Mouse (Mus musculus): ENCODE measurements at regions not wholly inside any gene's neighbourhood (a gene's known extent, or its start where the extent isn't known, plus 50 kb on each side); places are given as distances from the start of the nearest gene placed in this dataset.
"Not testable (repeated sequence)": the region's sequence is repeated elsewhere in the genome, so short reads cannot be mapped to it uniquely, and the experiment has no call there.

DNA sequence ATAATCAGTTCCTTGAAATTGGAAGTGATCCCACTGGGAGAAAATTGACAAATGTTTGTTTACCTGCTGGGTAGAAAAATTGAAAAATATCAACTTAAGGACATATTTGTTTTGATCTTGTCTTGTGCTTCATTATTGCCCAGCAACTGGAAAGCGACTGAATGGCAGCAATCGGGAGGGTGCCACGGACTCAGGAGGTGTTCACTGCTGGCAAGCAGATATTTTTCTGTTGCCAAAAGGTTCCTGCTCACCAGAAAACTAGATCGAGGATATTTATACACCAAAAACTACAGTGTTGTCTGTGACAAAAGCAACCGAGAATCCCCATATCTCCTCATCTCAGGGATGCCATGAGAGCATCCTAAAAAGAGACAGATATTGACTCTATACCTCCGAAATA, 71.4 kb downstream of the Gm21833 start:
- DNase-seq (ENCODE audit: low spot score in 2 of 2): no peak
- TF ChIP-seq CTCF (conservative IDR thresholded peaks at IDR 0.05): no peak
- no peak overlapping the region for H3K27ac ChIP-seq
- H3K4me3 ChIP-seq: no peak overlapping the region

DNA sequence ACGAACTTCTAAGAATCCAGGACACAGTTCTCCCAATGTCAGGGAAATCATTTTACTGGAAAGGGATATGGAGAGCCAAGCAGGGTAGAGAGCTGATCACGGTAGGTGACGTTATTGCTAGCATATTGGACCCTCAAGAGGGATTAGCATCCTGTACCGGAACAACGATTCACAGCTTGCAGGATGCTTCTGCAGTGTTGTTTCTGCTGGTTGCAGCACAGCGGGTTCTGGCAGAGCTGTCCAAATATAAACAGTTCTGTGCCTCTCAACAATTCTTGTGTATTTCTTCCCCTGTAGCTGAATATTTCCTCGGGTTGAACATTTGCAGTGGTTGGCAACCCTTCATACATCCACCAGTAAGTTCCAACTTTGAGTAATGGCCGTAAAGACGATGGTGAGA, 92.4 kb downstream of the Gm21833 start:
- TF ChIP-seq CTCF (conservative IDR thresholded peaks at IDR 0.05): no peak
- no peak for DNase-seq (ENCODE audit: low spot score in 2 of 2)

DNA sequence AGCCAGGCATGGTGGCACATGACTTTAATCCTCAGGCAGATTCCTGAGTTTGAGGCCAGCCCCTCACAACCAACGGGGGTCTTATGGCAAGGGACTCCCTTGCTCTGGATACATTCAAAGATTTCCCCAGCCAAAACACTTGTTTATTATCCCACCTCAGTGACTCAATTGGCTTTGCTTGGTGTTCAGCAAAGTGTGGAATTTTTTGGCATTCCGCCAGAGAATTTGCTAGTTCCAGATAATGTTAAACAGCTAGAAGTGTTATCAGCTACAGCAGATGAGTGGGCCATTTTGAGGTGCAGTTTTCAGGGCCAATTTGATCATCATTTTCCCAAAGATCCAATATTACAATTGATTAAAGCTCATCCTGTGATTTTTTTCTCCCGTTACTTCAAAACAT, 130.8 kb downstream of the Gm21833 start:
- peak in 1 of 2 experiments; percentile 12 for DNase-seq (ENCODE audit: low spot score in 2 of 2)
- not testable (repeated sequence) for H3K4me3 ChIP-seq, H3K27ac ChIP-seq

More for the DNA sequence above, 92.4 kb downstream of the Gm21833 start:
- no peak overlapping the region for H3K27ac ChIP-seq
- no peak overlapping the region for H3K4me3 ChIP-seq

DNA sequence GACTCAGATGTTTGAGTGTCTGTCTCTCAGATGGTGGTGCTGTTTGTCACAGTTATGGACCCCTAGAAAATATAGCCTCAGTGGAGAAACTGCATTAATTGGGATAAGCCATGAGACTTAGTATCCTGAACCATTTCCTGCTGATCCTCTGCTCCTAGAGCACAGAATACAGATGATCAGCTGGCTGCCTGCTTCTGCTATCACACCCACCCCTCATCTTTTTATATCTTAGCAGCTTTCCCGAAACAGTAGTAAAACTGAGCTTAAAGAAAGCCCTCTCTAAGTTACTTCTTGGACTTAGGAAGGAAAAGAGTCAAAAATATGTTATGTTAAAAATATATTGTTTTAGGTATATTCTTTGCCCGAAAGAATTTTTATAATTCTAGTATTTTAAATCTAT, 163.5 kb downstream of the Gm21833 start:
- no peak overlapping the region for H3K27ac ChIP-seq
- H3K4me3 ChIP-seq: no peak overlapping the region
- TF ChIP-seq CTCF (conservative IDR thresholded peaks at IDR 0.05): no peak
- no peak for DNase-seq (ENCODE audit: low spot score in 2 of 2)

DNA sequence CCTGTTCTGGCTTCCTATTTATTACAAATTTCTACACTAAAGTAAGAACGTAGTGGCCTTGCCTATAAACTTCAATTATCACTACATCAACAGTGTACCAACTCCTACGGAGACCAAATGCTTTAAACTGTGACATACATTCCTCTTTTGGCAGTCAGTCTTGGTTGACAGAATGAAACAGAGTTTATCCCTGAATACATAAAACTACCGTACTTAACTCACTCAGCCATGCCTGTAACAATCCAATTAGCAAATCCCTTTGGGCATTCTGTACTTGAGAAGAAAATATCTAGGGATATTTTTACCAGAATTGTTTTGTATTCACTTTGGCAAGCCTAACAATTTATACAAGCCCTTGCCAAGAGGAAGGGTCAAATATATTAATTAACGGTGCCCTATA, 169.7 kb downstream of the Gm21833 start:
- DNase-seq (ENCODE audit: low spot score in 2 of 2): no peak
- Histone ChIP-seq H3K27ac (no peak overlapping the region), H3K4me3 (no peak overlapping the region)
- TF ChIP-seq CTCF (conservative IDR thresholded peaks at IDR 0.05): no peak

DNA sequence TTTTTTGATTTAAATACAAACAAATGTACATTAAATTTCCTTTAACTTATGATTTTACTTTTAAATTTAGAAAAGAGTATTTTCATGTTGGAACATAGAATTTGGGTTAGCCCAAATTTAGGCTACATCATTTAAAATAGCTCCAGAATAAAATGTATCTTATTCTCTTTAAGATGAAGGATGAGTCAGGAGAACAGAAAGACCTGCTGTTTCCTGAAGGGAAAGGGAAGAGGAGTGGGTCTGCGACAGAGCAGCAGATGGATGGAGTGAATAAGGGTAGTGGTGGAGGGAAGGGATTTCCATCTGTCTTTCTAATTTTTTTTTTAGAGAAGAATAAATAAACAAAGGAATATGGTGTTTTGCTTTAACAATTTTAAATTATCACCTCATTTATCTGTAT, 193.1 kb downstream of the Gm21833 start:
- H3K27ac ChIP-seq: no peak overlapping the region
- no peak for DNase-seq (ENCODE audit: low spot score in 2 of 2)
- no peak for TF ChIP-seq CTCF (conservative IDR thresholded peaks at IDR 0.05)
- no peak overlapping the region for H3K4me3 ChIP-seq

DNA sequence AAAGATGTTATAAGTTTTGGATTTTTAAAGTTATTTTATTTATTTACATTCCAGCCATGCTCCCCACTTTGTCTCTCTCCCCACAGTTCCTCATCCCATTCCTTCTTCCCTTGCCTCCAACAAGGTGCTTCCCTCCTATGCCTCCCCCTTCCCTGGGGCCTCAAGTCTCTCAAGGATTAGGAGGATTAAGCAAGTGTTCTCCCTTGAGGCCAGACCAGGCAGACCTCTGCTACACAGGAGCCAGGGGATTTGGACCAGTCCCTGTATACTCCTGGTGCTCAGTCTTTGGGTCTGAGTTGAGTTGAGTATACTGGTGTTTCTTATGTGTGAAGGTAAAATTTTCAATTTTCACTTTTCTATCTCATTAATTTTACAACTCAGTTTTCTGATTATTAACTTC, 235.2 kb downstream of the Gm21833 start:
- Histone ChIP-seq H3K4me3 (no peak overlapping the region), H3K27ac (no peak overlapping the region)
- DNase-seq (ENCODE audit: low spot score in 2 of 2): no peak
- no peak for TF ChIP-seq CTCF (conservative IDR thresholded peaks at IDR 0.05)

DNA sequence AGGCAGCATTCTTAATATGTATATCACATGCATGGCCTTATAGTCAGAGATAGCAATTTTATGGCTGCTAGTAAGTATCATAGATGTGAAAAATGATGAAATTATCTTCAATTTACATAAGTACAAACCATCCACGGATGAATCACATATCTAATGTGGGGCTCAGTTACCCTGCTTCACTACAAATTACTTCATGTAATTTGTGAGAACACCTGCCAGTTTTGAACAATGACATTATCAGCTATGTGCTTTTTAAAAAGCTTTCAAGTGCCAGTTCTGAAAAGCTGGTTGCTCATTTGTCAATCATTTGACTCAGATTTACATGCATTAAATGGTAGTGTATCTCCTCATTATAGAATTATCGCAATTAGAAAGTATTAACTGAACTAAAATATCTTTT, 243.3 kb downstream of the Gm21833 start:
- no peak for DNase-seq (ENCODE audit: low spot score in 2 of 2)
- Histone ChIP-seq H3K4me3 (no peak overlapping the region), H3K27ac (no peak overlapping the region)
- no peak for TF ChIP-seq CTCF (conservative IDR thresholded peaks at IDR 0.05)

DNA sequence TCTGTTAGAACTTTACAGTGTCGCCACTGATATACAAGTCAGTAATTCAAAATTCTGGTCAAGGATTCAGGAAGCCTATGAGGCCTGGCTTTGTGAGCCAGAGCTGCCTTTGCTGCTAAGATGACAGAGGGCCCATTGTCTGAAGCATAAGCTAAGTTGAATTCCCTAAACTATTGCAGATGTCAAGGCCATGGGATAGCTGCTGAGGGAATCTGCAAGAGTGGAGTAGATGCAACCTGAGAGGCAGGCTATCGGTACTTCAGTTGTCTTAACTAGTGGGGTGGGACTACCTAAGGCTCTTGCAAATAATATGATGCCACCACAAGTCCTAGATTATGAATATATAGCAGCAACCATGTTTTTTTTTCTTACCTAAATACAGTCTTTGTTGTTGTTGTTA, 263.9 kb downstream of the Gm21833 start:
- TF ChIP-seq CTCF (conservative IDR thresholded peaks at IDR 0.05): no peak
- no peak for DNase-seq (ENCODE audit: low spot score in 2 of 2)
- H3K27ac ChIP-seq: no peak overlapping the region
- no peak overlapping the region for H3K4me3 ChIP-seq

DNA sequence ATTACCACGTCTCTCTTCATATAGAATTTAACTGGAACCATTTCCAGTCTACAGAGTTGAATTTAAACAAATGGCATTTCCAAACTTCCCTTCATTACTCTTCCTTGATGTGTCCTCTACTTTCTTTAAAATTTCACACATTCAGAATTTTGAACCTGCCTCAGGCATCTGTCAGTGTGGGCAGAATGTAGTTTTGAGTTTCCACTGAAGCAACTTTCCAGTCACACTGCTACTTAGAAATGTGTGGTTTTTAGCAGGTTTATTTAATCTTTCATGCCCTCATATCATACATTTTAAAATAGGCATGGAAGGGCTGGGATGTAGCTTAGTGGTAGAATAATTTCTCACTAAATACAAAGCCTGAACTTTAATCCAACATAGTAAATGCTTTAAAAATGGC, 282.9 kb downstream of the Gm21833 start:
- Histone ChIP-seq H3K4me3 (no peak overlapping the region), H3K27ac (no peak overlapping the region)
- DNase-seq (ENCODE audit: low spot score in 2 of 2): no peak
- TF ChIP-seq CTCF (conservative IDR thresholded peaks at IDR 0.05): no peak

DNA sequence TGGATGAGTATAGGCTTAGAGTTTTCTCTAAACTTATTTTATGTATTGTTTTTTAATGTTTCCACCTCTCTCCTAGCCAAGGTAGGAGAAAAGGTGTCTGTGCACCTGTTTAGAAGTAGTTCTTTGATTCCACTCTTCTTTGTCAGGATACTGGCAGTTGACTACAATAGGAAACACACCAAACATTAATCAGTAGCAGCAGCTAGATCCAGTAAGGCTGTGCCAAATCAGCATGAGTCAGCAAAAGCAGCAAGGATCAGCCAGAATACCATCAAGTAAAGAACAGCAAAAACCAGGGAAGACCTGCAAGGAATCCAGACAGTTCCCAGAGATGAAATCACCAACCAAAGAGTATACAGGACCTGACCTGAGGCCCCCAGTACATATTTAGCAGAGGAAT, 303.7 kb downstream of the Gm21833 start:
- no peak overlapping the region for H3K27ac ChIP-seq
- DNase-seq (ENCODE audit: low spot score in 2 of 2): no peak
- TF ChIP-seq CTCF (conservative IDR thresholded peaks at IDR 0.05): no peak
- H3K4me3 ChIP-seq: no peak overlapping the region

DNA sequence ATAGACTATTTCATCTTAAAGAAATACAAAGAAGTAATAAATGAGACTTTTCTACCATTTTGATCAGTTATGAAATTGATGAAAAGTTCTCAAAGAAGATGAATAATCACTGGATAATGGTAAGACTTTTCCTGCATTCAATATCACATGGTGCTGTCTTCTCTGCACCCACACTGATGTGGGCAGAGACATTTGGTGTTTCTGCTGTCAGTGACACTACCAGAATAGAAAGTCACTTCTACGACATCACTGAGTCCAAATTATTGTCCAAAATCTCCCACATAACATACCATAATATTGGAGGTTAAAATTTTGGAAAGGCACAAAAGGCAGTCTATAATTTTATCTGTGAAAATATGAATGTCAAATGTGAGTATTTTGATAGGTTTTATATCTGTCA, 344.8 kb downstream of the Gm21833 start:
- H3K4me3 ChIP-seq: no peak overlapping the region
- TF ChIP-seq CTCF (conservative IDR thresholded peaks at IDR 0.05): no peak
- H3K27ac ChIP-seq: no peak overlapping the region
- DNase-seq (ENCODE audit: low spot score in 2 of 2): peak in 1 of 2 experiments; percentile 2

DNA sequence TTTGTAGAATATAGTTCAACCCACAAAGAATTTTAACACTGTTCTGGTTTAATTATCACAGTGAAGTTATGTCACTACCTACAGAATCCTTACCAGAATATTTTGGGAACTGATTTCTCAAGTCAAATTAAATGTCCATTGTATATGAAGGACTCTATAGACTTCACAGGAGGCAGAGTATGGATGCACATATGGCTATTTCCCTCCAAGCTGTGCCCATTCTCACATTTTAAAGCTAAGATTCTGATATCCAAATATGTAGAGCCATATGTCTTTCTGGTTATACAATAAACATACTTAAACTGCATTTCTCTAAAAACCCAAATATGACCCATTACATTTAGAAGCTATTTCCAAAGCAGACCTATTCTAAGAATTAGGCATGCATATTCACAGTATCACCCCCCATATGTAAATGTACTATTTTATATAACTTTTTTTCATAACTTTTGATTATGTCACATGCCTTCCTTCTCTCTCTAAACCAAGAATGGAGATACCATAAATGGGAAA, 365.3 kb downstream of the Gm21833 start:
- no peak for DNase-seq (ENCODE audit: low spot score in 2 of 2)
- Histone ChIP-seq H3K27ac (no peak overlapping the region), H3K4me3 (no peak overlapping the region)
- no peak for TF ChIP-seq CTCF (conservative IDR thresholded peaks at IDR 0.05)

DNA sequence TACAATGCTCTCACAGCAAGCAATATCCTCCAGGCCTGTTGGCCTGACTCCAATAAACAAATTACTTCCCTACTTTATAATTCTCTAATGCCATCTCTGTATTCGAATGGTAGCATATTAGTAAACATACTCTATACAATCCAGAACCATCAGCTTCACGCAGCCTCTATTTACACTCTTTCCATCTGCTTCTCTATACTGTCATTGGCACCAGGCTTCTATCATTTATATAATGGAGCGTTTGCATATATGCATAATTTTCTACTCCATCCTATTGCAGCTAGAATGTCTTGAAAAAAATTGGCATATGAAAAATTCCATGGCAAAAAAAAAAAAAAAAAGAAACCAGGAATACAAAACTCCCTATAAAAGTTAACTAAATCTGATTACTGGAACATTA, 369.6 kb downstream of the Gm21833 start:
- H3K27ac ChIP-seq: no peak overlapping the region
- no peak for TF ChIP-seq CTCF (conservative IDR thresholded peaks at IDR 0.05)
- DNase-seq (ENCODE audit: low spot score in 2 of 2): no peak
- H3K4me3 ChIP-seq: no peak overlapping the region

Data from layer of hippocampus, adult 2 months (tissue).